Mouse (Mus musculus) brain, embryonic 14.5 days (tissue): ENCODE measurements around the gene Fkbp15. TPM values are rescaled to one million over a fixed set of nuclear protein-coding genes. Genes with fewer than 3 reads are reported as not detected.

Experiments
- DNase-seq: peaks from one replicate; pipeline ENCODE4 v3.0.0-alpha.2; 2011; ENCODE audit warnings: low read depth
- CTCF ChIP-seq: fragments of 200-500 bp; IDR thresholded peaks from 2 replicates; pipeline ENCODE4 v1.5.1; 2012; ENCODE audit warnings: inconsistent platforms, mild to moderate bottlenecking, moderate library complexity, borderline replicate concordance; ENCODE audit not compliant: insufficient read depth, insufficient read length; ENCODE audit errors: extremely low read depth
- POLR2A ChIP-seq: fragments of 200-500 bp; IDR thresholded peaks from 2 replicates; pipeline ENCODE4 v1.6.1; 2012; ENCODE audit warnings: mild to moderate bottlenecking, inconsistent platforms, borderline replicate concordance; ENCODE audit not compliant: poor library complexity, insufficient read depth, insufficient read length, severe bottlenecking; ENCODE audit errors: extremely low read depth
- polyA plus RNA-seq: library from polyadenylated mRNA; depleted of rRNA; stranded (reverse); fragments of >200 nt; gene quantifications from 2 replicates; pipeline ENCODE4 v1.2.3, GENCODE M21; 2012

The Fkbp15 gene
- polyA plus RNA-seq, 1 experiment: 22.4 TPM

GRCm38 (mm10) chr4:62344000-62344399 lies 16.3 kb downstream of the Fkbp15 start:
- TF ChIP-seq CTCF: no peak
- TF ChIP-seq POLR2A: no peak
- no peak for DNase-seq

GRCm38 (mm10) chr4:62338536-62338935 lies 21.8 kb downstream of the Fkbp15 start:
- no peak for DNase-seq
- TF ChIP-seq POLR2A (no peak), CTCF (no peak)

GRCm38 (mm10) chr4:62331977-62332376 lies 28.4 kb downstream of the Fkbp15 start:
- TF ChIP-seq CTCF (peak; percentile 11; the same call in 1 of the 2 replicates), POLR2A (no peak)
- peak; percentile 15 for DNase-seq

GRCm38 (mm10) chr4:62328941-62329660 lies 31.2 kb downstream of the Fkbp15 start:
- TF ChIP-seq CTCF (no peak), POLR2A (no peak)
- no peak for DNase-seq

GRCm38 (mm10) chr4:62326111-62326510 lies 34.2 kb downstream of the Fkbp15 start:
- DNase-seq: no peak
- TF ChIP-seq POLR2A (no peak), CTCF (no peak)

GRCm38 (mm10) chr4:62322684-62323083 lies 37.7 kb downstream of the Fkbp15 start:
- TF ChIP-seq CTCF: no peak
- TF ChIP-seq POLR2A: no peak
- no peak for DNase-seq

GRCm38 (mm10) chr4:62318294-62318693 lies 42.1 kb downstream of the Fkbp15 start:
- DNase-seq: peak; percentile 1
- no peak for TF ChIP-seq CTCF
- TF ChIP-seq POLR2A: no peak

- TF ChIP-seq POLR2A (no peak), CTCF (no peak)
- no peak for DNase-seq
Observed at GRCm38 (mm10) chr4:62316456-62316855, 43.9 kb downstream of the Fkbp15 start.

- no peak for TF ChIP-seq CTCF
Observed at GRCm38 (mm10) chr4:62314516-62314915, 45.8 kb downstream of the Fkbp15 start.

GRCm38 (mm10) chr4:62313641-62314211 lies 46.6 kb downstream of the Fkbp15 start:
- no peak for TF ChIP-seq CTCF
- no peak for TF ChIP-seq POLR2A
- no peak for DNase-seq

More at GRCm38 (mm10) chr4:62314516-62314915, 45.8 kb downstream of the Fkbp15 start:
- no peak for DNase-seq

GRCm38 (mm10) chr4:62312821-62313220 lies 47.5 kb downstream of the Fkbp15 start:
- TF ChIP-seq CTCF: no peak
- no peak for TF ChIP-seq POLR2A
- no peak for DNase-seq

- TF ChIP-seq CTCF (no peak), POLR2A (no peak)
Observed at GRCm38 (mm10) chr4:62308406-62308805, 51.9 kb downstream of the Fkbp15 start.

More at GRCm38 (mm10) chr4:62308406-62308805, 51.9 kb downstream of the Fkbp15 start:
- DNase-seq: no peak
